Mouse (Mus musculus) stomach, postnatal 0 days (tissue): ENCODE results near the gene Fahd1.

Experiments used
- CTCF ChIP-seq: IDR thresholded peaks from 2 replicates; pipeline ENCODE4 v1.5.1; 2016; ENCODE audit warnings: antibody characterized with exemption, low read depth, mild to moderate bottlenecking, moderate library complexity
- EP300 ChIP-seq: optimal IDR thresholded peaks from 2 replicates; pipeline ENCODE3; 2016; ENCODE audit warnings: antibody characterized with exemption

GRCm38 (mm10) chr17:24861785-24862184, 11.6 kb upstream of the Fahd1 start:
- TF ChIP-seq CTCF (no peak), EP300 (no peak)
